Mouse (Mus musculus): ENCODE measurements around the gene Drg1.

Drg1 gene

GRCm38 (mm10) chr11:3266079-3266685, at the start of gene Drg1:
Gene Drg1, minus strand, starts transcription at chr11:3266415.
- peak; percentile 97 to 98 for DNase-seq

- DNase-seq, result peak; percentile 61 to 75
Observed at GRCm38 (mm10) chr11:3314148-3314547, 47.9 kb upstream of the Drg1 start.

DNA sequence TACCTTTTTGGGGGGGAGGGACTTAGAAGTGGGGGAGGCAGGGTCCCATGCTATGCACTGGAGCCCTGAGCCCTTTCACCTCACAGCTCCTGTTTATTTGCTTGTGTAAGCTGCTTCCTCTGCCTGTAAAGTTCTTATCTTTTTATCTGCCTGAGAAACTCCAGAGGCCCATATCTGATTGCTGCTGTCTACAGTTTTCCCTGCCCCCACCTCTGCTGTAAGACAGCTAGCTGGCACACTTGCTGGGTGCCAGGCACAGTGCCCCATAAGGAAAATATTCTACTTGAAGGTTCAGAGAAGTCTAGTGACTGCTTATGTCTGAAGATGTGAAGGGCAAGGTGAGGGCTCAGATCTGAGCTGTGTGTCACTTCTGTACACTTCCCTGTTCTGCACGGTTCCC, 47.1 kb upstream of the Drg1 start:
- DNase-seq, result no peak

GRCm38 (mm10) chr11:3311586-3312347, 45.6 kb upstream of the Drg1 start:
- DNase-seq, result no peak

DNA sequence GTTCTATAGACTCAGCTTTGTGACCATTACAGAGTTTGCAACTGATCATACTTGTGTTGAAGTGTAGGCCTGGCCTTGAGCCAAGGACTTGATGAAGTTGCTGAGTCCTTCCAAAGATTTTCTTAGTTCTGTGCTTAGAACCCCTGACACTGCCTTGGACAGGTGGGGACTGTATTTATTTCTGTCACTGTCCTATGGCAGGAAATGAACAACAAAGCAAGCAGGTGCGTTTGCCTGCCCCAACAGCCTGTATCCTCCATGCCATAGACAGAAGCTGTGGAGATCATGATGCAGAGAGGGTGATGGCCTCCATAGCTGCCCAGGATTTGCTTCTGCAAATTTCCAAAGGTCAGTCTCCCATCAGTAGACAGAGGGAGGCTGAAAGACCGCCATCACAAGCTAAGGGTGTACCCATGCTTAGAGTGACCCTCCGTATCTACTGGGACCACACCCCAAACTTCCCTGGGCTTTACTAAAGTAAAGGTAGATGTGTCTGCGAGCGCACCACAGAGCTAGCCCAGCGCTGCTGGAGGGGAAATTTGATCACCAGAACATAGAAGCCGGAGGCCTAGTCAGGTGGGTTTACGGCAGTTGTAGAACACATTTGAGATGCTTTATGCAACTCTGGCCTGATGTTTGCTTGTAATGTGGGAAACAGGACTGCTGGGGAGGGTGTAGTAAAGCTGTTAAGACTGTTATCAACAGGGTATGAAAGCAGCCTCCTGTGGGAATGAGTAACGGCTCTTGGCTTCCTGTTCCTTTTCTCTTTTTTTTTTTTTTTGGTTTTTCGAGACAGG, 44.8 kb upstream of the Drg1 start:
- no peak for DNase-seq

DNA sequence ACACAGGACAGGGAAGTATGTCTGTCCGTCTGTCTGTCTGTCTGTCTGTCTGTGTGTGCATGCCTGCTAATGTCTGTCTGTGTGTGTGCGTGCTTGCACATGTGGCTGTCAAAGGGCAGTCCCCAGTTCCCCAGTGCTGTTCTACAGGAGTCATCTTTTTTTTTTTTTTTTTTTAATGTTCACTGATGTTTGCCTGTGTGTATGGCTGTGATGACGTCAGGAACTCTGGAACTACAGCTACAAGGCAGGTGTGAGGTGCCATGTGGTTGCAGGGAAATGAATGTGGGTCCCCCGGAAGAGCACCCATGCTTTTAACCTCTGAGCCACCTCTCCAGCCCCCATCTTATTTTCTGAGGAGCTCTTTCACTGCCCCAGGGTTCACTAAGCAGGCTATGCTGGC, 43.7 kb upstream of the Drg1 start:
- DNase-seq, result no peak

GRCm38 (mm10) chr11:3307875-3308274, 41.7 kb upstream of the Drg1 start:
- DNase-seq, result no peak

DNA sequence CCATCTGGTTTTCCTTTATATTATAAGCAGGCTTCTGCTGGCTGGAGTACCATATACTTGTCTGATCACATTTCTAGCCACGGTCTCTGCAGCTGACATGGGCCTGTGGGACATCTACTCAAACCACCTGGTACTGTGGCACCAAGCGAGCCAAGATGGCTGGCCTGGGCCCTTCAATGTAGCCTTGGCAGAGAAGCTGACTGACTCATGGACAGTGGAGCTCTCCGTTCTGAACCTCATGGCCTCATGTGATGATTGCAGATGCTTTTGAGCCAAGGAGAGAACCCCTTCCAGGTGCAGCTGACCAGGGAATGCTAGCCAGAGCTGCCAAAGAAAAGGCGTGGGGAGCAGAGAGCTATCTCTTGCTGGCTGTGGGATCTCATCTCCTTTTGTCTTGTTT, 39.6 kb upstream of the Drg1 start:
- DNase-seq, result no peak

- peak; percentile 52 to 63 for DNase-seq
Observed at GRCm38 (mm10) chr11:3302792-3303191, 36.6 kb upstream of the Drg1 start.

GRCm38 (mm10) chr11:3302385-3302784, 36.2 kb upstream of the Drg1 start:
- no peak for DNase-seq

DNA sequence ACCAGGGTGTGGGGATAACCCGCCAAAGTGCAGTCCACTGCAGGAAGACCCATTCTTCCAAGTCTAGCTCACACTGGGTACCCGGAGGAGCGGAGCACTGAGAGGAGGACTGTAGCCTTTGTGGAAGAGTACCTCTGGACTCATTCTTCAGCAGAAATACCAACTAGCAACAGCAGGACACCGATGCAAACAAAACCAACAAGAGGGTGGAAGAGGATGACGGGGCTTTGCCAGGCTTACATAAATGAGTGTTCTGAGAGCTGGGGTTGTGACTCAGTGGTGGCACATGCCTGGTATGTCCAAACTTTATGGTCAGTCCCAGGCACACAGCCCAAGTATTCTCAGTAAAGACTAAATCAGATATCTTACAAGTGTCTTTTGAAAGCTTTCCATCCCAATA, 34.9 kb upstream of the Drg1 start:
- DNase-seq, result no peak

DNA sequence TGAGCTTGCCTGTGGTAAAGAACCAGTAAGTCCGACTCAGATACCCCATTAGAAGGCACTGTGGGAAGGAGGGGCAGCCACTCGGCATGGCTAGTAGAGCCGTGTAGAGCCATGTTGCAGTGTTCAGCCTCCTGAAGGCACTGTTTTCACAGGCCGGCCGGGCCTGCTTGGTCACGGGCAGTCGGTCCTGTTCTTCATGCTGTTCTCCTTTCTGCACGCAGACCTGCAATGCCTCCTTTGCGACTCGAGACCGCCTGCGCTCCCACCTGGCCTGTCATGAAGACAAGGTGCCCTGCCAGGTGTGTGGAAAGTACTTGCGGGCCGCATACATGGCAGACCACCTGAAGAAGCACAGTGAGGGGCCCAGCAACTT, 32.6 kb upstream of the Drg1 start:
- peak in 1 of 2 experiments; percentile 22 for DNase-seq

DNA sequence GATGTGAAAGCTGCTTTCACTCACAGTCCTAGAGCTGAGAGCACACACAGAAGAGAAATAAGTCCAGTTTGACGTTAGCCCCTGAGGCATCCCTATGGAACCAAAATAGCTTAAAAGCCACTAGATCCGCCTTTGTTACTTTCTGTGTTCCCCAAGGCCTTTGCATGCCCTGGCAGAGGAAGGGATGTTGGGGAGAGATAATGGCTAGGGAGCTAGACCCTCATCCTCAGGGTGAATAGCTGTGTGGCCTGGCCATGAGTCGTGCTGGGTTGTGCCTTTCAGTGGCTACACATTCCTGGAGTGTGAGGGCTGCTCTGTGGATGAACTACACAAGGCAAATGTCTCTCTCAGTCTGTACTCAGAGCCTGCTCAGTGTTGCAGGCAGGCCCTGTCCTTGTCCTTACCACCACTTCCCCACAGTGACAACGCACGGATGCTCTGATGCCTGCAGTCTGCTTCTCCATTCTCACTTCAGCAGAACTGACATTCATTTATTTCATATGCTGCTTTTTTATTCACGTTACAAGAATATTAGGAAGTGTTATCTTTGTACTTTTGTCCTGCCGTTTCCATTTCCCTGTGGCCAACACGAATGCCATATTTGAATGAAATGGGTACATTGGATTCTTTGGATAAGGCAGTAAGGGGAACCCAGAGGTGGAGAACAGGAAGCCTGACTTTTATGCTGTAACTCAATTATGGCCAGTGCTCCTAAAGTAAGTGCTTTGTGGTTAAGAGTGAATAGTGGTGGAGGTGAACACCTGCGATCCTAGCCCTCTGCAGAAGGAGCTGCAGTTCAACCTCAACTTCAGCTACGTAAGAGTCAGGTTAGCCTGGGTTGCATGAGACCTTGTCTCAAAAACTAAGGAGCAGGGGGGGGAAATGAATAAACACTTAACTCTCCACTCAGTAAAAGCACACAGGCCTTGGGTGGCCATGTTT, 31.9 kb upstream of the Drg1 start:
- DNase-seq, result peak in 1 of 2 experiments; percentile 10

DNA sequence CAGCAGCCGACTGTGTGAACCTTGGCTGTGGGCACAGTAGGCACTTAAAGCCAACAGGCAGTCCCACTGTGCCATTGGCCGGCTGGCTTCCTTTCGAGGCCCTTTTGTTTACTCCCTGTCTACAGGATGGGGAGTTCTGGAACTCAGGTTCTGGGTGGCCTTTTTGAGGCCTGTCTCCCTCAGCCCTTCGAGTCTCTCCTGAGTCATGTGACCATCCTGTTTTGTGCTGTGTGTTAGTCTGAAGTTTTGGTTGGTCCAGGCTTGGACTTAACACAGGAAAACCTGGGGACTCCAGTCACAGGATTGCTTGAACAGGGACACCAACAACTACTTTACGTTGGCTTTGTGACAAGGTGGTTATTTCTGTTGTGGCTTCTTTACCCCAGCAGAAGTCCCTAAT, 29.8 kb upstream of the Drg1 start:
- peak in 1 of 2 experiments; percentile 15 for DNase-seq

DNA sequence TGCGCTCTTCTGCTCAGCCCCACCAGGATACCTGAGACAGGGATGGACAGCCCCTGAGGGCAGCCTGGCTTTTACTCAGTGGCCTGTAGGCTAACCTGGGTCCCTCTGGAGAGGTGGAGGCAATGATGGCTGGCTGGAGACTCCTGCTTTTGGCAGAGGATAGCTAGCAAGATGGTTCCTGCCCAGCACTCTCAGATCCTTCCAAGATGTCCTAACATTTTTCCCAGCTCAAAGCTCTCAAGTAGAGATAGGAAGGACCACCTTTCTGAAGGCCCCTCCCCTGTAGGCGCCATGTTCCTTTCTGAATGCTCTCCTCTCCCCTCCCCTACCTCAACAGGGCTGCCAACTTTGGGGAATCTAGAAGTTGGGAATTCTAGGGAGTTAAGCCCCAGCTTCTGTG, 28.4 kb upstream of the Drg1 start:
- no peak for DNase-seq

DNA sequence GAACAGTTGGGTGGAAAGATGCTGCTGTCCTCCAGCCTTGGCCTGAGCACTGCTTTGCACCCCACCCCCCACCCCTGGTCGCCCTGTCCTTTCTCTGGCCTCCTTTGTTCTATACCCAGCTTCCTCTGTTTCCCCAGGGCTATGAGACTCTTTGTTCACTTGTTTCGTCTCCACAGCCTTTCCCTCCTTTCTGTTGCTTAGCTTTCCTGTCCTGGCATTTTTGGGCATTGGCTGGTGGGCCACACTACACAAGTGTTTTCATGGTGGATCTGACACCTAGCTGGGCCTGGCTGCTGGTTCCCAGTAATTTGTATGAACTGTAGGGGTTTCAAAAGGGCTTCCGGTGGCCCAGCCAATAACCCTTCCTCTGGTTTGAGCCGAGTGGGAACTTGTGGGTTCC, 27.1 kb upstream of the Drg1 start:
- no peak for DNase-seq

GRCm38 (mm10) chr11:3292711-3293249, 26.6 kb upstream of the Drg1 start:
- peak; percentile 58 to 75 for DNase-seq

GRCm38 (mm10) chr11:3292062-3292421, 25.8 kb upstream of the Drg1 start:
- DNase-seq, result peak; percentile 74 to 81

DNA sequence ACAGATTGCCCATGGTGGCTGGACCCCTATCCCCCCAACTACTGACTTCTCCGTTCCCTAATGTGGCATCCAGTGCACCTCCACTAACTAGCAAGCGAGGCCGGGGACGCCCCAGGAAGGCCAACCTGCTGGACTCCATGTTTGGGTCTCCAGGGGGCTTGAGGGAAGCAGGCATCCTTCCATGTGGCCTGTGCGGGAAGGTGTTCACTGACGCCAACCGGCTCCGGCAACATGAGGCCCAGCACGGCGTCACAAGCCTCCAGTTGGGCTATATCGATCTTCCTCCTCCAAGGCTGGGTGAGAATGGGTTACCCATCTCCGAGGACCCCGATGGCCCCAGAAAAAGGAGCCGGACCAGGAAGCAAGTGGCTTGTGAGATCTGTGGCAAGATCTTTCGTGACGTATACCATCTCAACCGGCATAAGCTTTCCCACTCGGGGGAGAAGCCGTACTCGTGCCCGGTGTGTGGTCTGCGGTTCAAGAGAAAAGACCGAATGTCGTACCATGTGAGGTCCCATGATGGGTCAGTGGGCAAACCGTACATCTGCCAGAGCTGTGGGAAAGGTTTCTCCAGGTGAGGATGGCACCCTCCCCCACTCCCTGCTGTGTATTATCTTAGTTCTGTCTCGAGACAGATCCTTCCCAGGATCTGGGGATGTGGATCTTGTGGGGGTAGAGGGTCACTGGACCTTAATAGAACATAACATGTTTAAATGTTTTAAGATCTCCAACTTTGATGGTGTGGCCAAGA, 25.3 kb upstream of the Drg1 start:
- peak; percentile 34 to 40 for DNase-seq

DNA sequence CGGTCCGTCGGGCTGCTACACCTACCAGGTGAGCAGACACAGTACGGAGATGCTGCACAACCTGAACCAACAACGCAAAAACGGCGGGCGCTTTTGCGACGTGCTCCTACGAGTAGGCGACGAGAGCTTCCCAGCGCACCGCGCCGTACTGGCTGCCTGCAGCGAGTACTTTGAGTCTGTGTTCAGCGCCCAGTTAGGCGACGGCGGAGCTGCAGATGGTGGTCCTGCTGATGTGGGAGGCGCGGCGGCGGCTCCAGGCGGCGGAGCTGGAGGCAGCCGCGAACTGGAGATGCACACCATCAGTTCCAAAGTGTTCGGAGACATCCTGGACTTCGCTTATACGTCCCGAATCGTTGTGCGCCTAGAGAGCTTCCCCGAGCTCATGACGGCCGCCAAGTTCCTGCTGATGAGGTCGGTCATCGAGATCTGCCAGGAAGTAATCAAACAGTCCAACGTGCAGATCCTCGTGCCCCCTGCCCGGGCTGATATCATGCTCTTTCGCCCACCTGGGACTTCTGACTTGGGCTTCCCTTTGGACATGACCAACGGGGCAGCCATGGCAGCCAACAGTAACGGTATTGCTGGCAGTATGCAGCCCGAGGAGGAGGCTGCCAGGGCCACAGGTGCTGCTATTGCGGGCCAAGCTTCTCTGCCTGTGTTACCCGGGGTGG, 24.6 kb upstream of the Drg1 start:
- DNase-seq, result peak; percentile 58 to 66

Data from lung, postnatal 4 days (tissue).